In the genomic region with DNA sequence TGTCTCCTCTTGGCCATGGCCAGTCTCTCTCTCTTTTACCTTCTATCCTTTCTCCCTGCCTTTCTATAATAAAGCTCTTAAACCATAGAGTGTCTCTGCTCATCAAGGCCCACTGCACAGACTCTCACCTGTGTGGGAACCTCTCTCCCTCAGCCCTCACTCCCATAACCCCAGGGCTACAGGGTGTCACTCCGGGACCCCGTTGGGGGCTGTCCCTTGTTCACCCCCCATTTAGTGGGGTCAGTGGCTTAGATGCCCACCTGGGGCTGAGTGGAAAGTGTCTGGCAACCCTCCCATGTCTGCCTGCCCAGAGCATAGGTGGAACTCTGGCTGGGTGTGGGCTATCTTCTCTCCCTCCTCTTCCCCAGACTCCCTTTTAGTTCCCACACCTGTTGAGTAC, we compare ENCODE assay signal across 28 mouse cellular contexts. TPM values are rescaled to one million over a fixed set of nuclear protein-coding genes. Genes with fewer than 3 reads are reported as not detected.
"Had no signal": no experiment of that assay in that cellular context is flagged by ENCODE, and none has a peak within 500 bp of the region (broad histone marks: within the 10 kb centered on the region; RNA-seq: fewer than 3 reads in every experiment).

No protein-coding gene starts in this region.

RNA-seq across cellular contexts. Expression of gene Zfp600, which starts 47.7 kb away (rescaled TPM):
- polyA plus RNA-seq: limb, embryonic 10.5 days; limb, embryonic 11.5 days; limb, embryonic 12.5 days; limb, embryonic 13.5 days; limb, embryonic 14.5 days; limb, embryonic 15.5 days; liver, adult 2 months; liver, embryonic 11.5 days; liver, embryonic 13.5 days; liver, embryonic 14.5 days; liver, embryonic 15.5 days; liver, embryonic 16.5 days; liver, postnatal 0 days; lung, adult 2 months; lung, embryonic 14.5 days; lung, embryonic 15.5 days; lung, embryonic 16.5 days; lung, postnatal 0 days; macrophage; midbrain, embryonic 10.5 days; midbrain, embryonic 11.5 days; midbrain, embryonic 12.5 days; midbrain, embryonic 13.5 days; midbrain, embryonic 14.5 days; midbrain, embryonic 15.5 days; midbrain, embryonic 16.5 days; midbrain, postnatal 0 days; neural tube, embryonic 11.5 days had no signal
